Mouse (Mus musculus): ENCODE measurements around the gene Tnnt1. TPM values are rescaled to one million over a fixed set of nuclear protein-coding genes. Genes with fewer than 3 reads are reported as not detected.
"Not testable (repeated sequence)": the region's sequence is repeated elsewhere in the genome, so short reads cannot be mapped to it uniquely, and the experiment has no call there.

Tnnt1 gene
- polyA plus RNA-seq, 1 experiment from 2014 or later, result 4.0 TPM

DNA sequence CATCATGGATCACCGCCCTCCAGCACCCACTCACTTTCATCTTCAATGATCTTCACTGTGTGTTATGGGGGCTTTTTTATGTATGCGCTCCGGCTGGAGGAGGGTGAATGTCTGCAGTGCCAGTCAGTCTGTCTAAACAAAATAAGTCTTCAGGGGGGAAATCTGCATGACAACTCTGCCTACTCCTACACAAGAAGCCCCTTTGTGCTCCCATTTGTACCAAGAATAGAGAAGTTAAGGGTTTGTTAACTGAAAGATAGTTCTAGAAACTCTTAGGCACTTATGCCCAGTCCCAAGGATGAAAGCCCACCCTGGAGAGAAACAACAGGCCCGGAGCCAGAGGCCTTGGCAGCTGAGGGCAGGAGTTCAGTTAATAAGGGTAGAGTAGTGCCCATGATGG is 20.2 kb upstream of the Tnnt1 start:
- H3K36me3 ChIP-seq, result peaks cover 18% of the 10 kb centered on the region
- H3K9me3 ChIP-seq, result no peaks in the 10 kb centered on the region
- H3K27ac ChIP-seq (replicated peaks), result no peak overlapping the region
- H3K4me2 ChIP-seq, result no peak overlapping the region
- no peak overlapping the region for H3K9ac ChIP-seq
- H3K4me1 ChIP-seq (replicated peaks), result no peaks in the 10 kb centered on the region
- peaks cover 7% of the 10 kb centered on the region; the same call in 1 of the 2 replicates for H3K27me3 ChIP-seq
- no peak overlapping the region for H3K4me3 ChIP-seq
- 72% methylated on average over 4 of the region's 4 CpGs for WGBS
- no peak for ATAC-seq (ENCODE audit: low FRiP score, low read depth)

GRCm38 (mm10) chr7:4532005-4532729 is 16.0 kb upstream of the Tnnt1 start, which contains the start of gene Dnaaf3:
Gene Dnaaf3 (minus strand): TSS chr7:4532453.
- Histone ChIP-seq H3K36me3 (no peaks in the 10 kb centered on the region), H3K9me3 (no peaks in the 10 kb centered on the region), H3K4me3 (peak within 1 kb of the TSS; percentile 29), H3K9ac (no peak within 1 kb of the TSS), H3K4me2 (peak within 1 kb of the TSS; percentile 47), H3K27ac (replicated peaks) (no peak within 1 kb of the TSS), H3K4me1 (replicated peaks) (peaks cover 5% of the 10 kb centered on the region; the same call in 1 of the 2 replicates), H3K27me3 (peaks cover 10% of the 10 kb centered on the region; the same call in 1 of the 2 replicates)
- peak; percentile 79 for ATAC-seq (ENCODE audit: low FRiP score, low read depth)
- 4% methylated on average over 28 of the region's 28 CpGs for WGBS

DNA sequence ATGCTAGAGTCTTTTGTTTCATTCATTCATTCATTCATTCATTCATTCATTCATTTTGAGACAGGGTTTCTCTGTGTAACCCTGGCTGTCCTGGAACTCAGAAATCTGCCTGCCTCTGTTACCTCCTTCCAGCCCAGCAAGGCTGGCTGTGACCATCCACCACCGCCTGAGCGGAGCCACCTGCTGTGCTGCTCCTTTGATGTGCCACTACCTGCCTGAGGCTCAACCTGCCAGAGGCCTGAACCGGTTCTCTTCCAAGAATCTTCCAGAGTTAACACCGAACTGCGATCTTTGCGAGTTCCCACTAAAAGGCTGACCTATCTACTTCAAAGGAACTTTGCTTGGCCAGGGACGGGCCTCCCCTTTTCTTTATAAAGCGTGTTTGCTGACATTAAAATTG is 14.0 kb upstream of the Tnnt1 start:
- not testable (repeated sequence) for H3K36me3 ChIP-seq; ATAC-seq (ENCODE audit: low FRiP score, low read depth); H3K9ac ChIP-seq; H3K9me3 ChIP-seq; H3K4me2 ChIP-seq; H3K27ac ChIP-seq (replicated peaks); H3K4me3 ChIP-seq
- 55% methylated on average over 8 of the region's 8 CpGs for WGBS
- H3K27me3 ChIP-seq, result peaks cover 10% of the 10 kb centered on the region; the same call in 1 of the 2 replicates
- peaks cover 18% of the 10 kb centered on the region for H3K4me1 ChIP-seq (replicated peaks)

DNA sequence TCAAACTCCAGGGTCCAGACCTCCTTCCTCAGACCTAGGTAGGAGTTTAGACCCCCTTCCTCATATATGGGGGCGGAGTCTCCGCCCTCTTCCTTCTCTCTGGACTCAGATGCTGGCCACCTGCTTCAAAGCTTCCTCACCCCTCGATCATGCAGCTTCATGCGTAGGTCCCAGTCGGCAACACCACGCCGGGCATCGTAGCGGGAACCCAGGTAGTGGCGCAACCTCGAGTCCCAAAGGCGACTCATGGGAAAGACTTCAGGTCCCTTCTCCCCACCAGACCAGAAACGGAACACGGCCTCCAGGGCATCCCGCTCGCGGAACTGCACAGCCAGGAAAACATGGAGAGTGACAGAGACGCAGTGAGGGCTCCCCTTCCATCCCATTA is 11.1 kb upstream of the Tnnt1 start:
- Histone ChIP-seq H3K4me3 (peak overlapping the region; percentile 37), H3K4me2 (peak overlapping the region; percentile 72), H3K9ac (no peak overlapping the region), H3K4me1 (replicated peaks) (peaks cover 18% of the 10 kb centered on the region), H3K27ac (replicated peaks) (no peak overlapping the region), H3K27me3 (peaks cover 10% of the 10 kb centered on the region; the same call in 1 of the 2 replicates), H3K9me3 (no peaks in the 10 kb centered on the region), H3K36me3 (no peaks in the 10 kb centered on the region)
- 44% methylated on average over 18 of the region's 18 CpGs for WGBS
- ATAC-seq (ENCODE audit: low FRiP score, low read depth), result 0 out of 2 replicates have a peak, but pooled peaks have one; percentile 1

GRCm38 (mm10) chr7:4526341-4527301 is 10.4 kb upstream of the Tnnt1 start:
- Histone ChIP-seq H3K4me2 (peak overlapping the region; percentile 72), H3K27ac (replicated peaks) (peak overlapping the region; percentile 53), H3K36me3 (no peaks in the 10 kb centered on the region), H3K27me3 (peaks cover 7% of the 10 kb centered on the region), H3K9ac (peak overlapping the region; percentile 45), H3K4me1 (replicated peaks) (peaks cover 18% of the 10 kb centered on the region), H3K9me3 (no peaks in the 10 kb centered on the region), H3K4me3 (peak overlapping the region; percentile 37)
- ATAC-seq (ENCODE audit: low FRiP score, low read depth), result peak; percentile 93
- 25% methylated on average over 40 of the region's 40 CpGs for WGBS

- H3K9me3 ChIP-seq; H3K9ac ChIP-seq; H3K4me2 ChIP-seq; H3K36me3 ChIP-seq; H3K27ac ChIP-seq (replicated peaks); H3K4me3 ChIP-seq; ATAC-seq (ENCODE audit: low FRiP score, low read depth): not testable (repeated sequence)
- WGBS, result 75% methylated on average over 15 of the region's 15 CpGs
- peaks cover 13% of the 10 kb centered on the region for H3K27me3 ChIP-seq
- H3K4me1 ChIP-seq (replicated peaks), result peaks cover 25% of the 10 kb centered on the region
These were observed 8.2 kb upstream of the Tnnt1 start, which contains the start of gene Tnni3 for GRCm38 (mm10) chr7:4524212-4524922. Gene Tnni3 (minus strand): TSS chr7:4524229.

GRCm38 (mm10) chr7:4523205-4524130 is 7.3 kb upstream of the Tnnt1 start:
- H3K27me3 ChIP-seq, result peaks cover 13% of the 10 kb centered on the region
- H3K4me3 ChIP-seq, result no peak overlapping the region
- no peaks in the 10 kb centered on the region for H3K9me3 ChIP-seq
- H3K9ac ChIP-seq, result no peak overlapping the region
- H3K4me2 ChIP-seq, result no peak overlapping the region
- no peak overlapping the region for H3K27ac ChIP-seq (replicated peaks)
- no peaks in the 10 kb centered on the region for H3K36me3 ChIP-seq
- no peak for ATAC-seq (ENCODE audit: low FRiP score, low read depth)
- H3K4me1 ChIP-seq (replicated peaks), result peaks cover 25% of the 10 kb centered on the region
- 92% methylated on average over 33 of the region's 33 CpGs for WGBS

GRCm38 (mm10) chr7:4522292-4522691 is 6.1 kb upstream of the Tnnt1 start:
- no peak overlapping the region for H3K9ac ChIP-seq
- no peaks in the 10 kb centered on the region for H3K36me3 ChIP-seq
- no peak overlapping the region for H3K4me3 ChIP-seq
- no peak overlapping the region for H3K4me2 ChIP-seq
- ATAC-seq (ENCODE audit: low FRiP score, low read depth), result no peak
- peaks cover 21% of the 10 kb centered on the region for H3K4me1 ChIP-seq (replicated peaks)
- H3K27me3 ChIP-seq, result peaks cover 11% of the 10 kb centered on the region
- H3K9me3 ChIP-seq, result no peaks in the 10 kb centered on the region
- no peak overlapping the region for H3K27ac ChIP-seq (replicated peaks)
- WGBS, result 82% methylated on average over 6 of the region's 6 CpGs

- H3K4me1 ChIP-seq (replicated peaks), result peaks cover 12% of the 10 kb centered on the region
- ATAC-seq (ENCODE audit: low FRiP score, low read depth), result no peak
- 33% methylated on average over 32 of the region's 32 CpGs for WGBS
- H3K27ac ChIP-seq (replicated peaks), result no peak overlapping the region
- H3K9me3 ChIP-seq, result no peaks in the 10 kb centered on the region
- peak overlapping the region; percentile 25 for H3K4me3 ChIP-seq
- peaks cover 10% of the 10 kb centered on the region for H3K27me3 ChIP-seq
- H3K9ac ChIP-seq, result no peak overlapping the region
- peak overlapping the region; percentile 53 for H3K4me2 ChIP-seq
- H3K36me3 ChIP-seq, result no peaks in the 10 kb centered on the region
These were observed 5.2 kb upstream of the Tnnt1 start for GRCm38 (mm10) chr7:4521231-4522003.

GRCm38 (mm10) chr7:4518487-4518886 is 2.3 kb upstream of the Tnnt1 start:
- WGBS, result 82% methylated on average over 1 of the region's 1 CpGs
- Histone ChIP-seq H3K9ac (no peak overlapping the region), H3K4me1 (replicated peaks) (peaks cover 7% of the 10 kb centered on the region), H3K27me3 (peaks cover 10% of the 10 kb centered on the region), H3K4me2 (no peak overlapping the region), H3K4me3 (no peak overlapping the region), H3K27ac (replicated peaks) (no peak overlapping the region), H3K9me3 (no peaks in the 10 kb centered on the region), H3K36me3 (no peaks in the 10 kb centered on the region)
- ATAC-seq (ENCODE audit: low FRiP score, low read depth), result no peak

All from hindbrain, embryonic 15.5 days (tissue).